Mouse (Mus musculus): ENCODE results near the gene Crocc2. TPM values are rescaled to one million over a fixed set of nuclear protein-coding genes. Genes with fewer than 3 reads are reported as not detected.
A peak's percentile ranks its signal among the peaks of the same experiment; 100 is the strongest.
"Not testable (repeated sequence)": the region's sequence is repeated elsewhere in the genome, so short reads cannot be mapped to it uniquely, and the experiment has no call there.

Gene Crocc2
- total RNA-seq, 4 experiments from 2014 or later, result 0.27 to 0.72 (median 0.37) TPM

- DNase-seq (ENCODE audit: low spot score in 2 of 2), result no peak
Measured at GRCm38 (mm10) chr1:93161921-93162320, 6.6 kb upstream of the Crocc2 start.

GRCm38 (mm10) chr1:93162588-93162987, 5.9 kb upstream of the Crocc2 start:
- no peak for DNase-seq (ENCODE audit: low spot score in 2 of 2)

- DNase-seq (ENCODE audit: low spot score in 2 of 2), result no peak
Measured at GRCm38 (mm10) chr1:93165447-93165846, 3.1 kb upstream of the Crocc2 start.

GRCm38 (mm10) chr1:93166346-93167079, 2.0 kb upstream of the Crocc2 start:
- DNase-seq (ENCODE audit: low spot score in 2 of 2), result no peak

GRCm38 (mm10) chr1:93173665-93174064, 5.1 kb downstream of the Crocc2 start:
- no peak for DNase-seq (ENCODE audit: low spot score in 2 of 2)

DNA sequence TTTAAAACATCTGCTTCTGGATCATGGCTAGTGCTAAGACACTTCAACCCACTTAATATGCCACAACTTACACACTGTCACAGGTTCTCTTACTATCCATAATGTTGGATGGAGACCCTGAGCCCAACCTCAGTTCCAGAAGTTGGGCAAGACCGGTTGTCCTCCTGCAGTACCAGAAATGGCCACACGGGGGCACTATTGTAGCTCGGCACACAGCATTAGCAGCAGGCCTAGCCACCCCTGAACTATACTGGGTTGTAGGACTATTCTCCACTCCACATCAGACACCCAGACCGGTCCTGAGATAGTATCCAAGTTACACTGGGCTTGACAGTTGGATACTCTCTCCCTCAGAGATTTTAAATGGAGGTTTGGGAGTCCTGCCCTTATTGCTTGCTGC, 5.9 kb downstream of the Crocc2 start:
- DNase-seq (ENCODE audit: low spot score in 2 of 2), result peak; percentile 27 to 80

DNA sequence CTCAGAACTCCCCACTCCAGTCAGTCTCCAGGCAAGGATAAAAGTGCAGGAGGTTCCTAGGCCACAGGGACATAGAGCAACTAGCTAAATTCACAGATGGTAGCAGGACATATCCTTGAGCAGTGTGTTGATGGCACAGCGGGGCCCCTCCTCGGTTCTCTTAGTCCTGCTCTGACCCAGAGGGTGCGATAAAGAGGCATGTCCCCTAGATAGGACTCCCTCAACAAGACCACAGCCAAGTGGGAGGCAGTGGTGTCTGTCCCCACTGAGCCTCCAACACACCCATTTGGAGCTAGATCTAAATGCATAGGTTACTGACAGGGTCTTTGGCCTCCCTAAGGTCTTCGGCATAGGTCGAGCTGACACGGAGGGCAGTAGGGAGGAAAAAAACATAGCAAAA, 7.3 kb downstream of the Crocc2 start:
- DNase-seq (ENCODE audit: low spot score in 2 of 2), result no peak

DNA sequence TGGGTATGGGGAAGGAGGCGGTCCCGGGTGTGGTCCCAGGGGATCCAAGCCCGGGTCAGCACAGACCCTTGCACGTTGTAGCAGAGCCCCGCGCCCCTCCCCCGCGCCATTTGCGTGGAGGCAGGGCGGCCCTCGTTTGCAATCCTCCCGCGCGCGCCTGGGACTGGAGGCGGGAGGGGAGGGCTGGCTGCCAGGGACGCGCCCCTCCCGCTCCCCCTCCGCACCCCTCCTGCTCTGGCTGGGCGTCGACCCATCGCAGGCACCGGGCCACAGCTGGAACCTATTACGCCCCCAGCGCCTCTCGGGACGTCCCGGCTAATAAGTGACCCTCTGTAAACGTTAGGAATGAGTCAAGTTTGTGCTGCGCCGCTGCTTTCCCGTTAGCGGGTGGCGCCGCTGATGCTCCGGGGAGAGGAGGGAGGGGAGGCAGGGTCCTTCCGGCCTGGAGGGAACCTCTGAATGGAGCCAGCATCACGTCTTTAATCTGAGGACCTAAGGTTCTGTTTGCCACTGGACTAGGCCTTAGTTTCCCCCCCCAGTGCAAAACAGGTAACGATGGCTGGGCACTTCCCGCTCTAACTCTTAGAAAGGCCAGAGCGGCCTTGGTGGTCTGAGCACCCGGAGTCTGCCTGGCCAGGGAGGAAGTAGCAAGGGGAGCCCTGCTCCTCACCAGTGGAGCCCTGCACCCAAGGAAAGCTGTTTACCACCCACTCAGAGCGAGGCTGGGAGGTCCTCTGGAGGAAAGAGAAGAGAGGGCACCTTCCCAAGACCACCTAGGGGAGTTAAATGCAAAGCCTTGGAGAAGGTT, 8.2 kb downstream of the Crocc2 start:
- DNase-seq (ENCODE audit: low spot score in 2 of 2), result peak; percentile 30 to 41

GRCm38 (mm10) chr1:93182281-93182680, 13.8 kb downstream of the Crocc2 start:
- no peak for DNase-seq (ENCODE audit: low spot score in 2 of 2)

GRCm38 (mm10) chr1:93184071-93184828, 15.7 kb downstream of the Crocc2 start:
- DNase-seq (ENCODE audit: low spot score in 2 of 2), result peak; percentile 51 to 82

- DNase-seq (ENCODE audit: low spot score in 2 of 2), result no peak
Measured at GRCm38 (mm10) chr1:93190726-93191305, 22.3 kb downstream of the Crocc2 start.

- no peak for DNase-seq (ENCODE audit: low spot score in 2 of 2)
Measured at GRCm38 (mm10) chr1:93194961-93195360, 26.4 kb downstream of the Crocc2 start.

DNA sequence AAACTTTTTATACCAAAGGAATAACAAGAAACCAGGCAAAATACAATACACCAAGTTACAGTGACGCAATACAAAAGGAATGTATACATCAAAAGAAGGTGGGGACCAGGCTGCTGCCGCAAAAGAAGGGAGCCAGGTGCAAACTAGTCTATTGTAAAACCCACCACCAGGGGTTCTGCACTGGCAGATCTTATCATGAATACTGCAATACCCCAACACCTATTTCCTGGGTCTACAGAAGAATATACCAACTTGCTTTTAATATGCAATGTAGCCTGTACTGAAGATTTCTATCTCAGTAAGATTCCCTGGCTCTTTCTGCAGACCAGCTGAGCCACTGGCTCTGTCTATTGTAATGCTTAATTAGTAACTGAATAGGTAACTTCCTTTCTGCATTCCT, 28.9 kb downstream of the Crocc2 start:
- DNase-seq (ENCODE audit: low spot score in 2 of 2), result not testable (repeated sequence)

- DNase-seq (ENCODE audit: low spot score in 2 of 2), result no peak
Measured at GRCm38 (mm10) chr1:93197916-93198315, 29.4 kb downstream of the Crocc2 start.

- DNase-seq (ENCODE audit: low spot score in 2 of 2), result no peak
Measured at GRCm38 (mm10) chr1:93206277-93206970, 37.9 kb downstream of the Crocc2 start.

GRCm38 (mm10) chr1:93207536-93208064, 39.1 kb downstream of the Crocc2 start:
- DNase-seq (ENCODE audit: low spot score in 2 of 2), result peak; percentile 42 to 44

DNA sequence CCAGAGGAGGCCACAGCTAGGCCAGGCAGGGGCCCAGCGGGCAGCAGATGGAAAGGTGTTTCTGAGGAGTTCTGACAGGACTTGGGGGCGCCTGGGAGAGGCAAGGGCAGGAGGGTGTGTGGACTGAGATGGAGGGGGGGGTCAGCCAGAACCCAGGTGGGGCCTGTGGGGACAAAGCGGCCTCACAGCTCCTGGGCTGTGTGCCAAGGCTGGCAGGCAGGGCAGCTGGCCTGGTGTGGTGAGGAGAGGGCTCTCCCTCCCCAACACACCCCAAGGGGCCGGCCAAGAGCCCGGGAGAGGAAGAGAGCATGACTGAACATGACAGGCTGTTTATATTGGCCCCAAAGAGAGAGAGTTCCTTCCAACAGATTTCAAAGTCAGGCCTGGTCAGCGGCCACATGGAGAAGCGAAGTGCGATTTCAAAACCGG, 41.7 kb downstream of the Crocc2 start:
- DNase-seq (ENCODE audit: low spot score in 2 of 2), result peak; percentile 48 to 73

DNA sequence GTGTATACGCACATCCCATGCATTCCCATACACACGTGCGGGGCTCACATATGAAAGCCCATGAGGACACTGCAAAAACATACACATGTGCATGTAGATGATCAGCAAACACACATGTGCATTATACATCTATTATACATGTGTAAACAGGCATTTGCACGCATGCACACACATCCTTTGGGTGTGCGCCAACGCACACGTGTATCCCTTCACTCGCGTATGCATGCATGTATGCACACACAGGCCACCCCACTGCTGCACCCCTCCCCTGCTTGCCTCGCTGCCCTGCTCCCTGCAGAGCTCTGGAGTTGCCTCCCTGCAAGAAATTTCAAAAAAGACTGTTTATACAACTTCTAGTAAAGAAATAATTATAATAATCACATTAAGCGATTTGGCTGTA, 42.5 kb downstream of the Crocc2 start:
- DNase-seq (ENCODE audit: low spot score in 2 of 2), result no peak

DNA sequence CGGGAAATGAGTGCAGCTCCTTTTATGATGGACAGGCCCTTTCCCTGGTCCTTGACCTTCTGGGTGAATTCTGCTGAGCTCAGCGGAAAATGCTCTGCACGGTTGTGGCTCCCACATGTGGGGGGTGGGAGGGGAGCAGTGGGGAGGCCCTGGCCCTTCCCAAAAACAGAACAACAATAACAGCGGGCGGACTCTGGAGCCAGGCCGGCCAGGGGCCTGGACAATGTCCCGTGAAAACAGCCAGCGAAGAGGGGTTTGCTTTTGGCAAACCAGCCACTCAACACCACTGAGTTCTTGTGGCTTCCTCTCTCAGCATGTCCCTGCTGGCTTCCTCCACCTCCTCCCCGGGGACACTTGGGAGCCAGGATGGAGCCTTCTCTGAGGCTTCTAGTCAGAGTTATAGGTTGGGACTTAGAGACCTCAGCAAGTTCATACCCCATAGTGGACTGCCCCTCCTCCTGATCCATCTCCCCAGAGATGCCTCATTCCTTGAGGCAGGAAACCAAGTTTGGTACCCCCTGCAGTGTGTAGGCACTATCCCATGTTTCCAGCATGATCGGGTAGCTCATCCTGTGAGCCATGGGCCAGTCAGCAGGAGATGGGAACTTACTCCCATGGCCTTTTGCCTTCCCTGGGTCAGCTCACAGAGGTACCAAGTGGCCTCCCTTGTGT, 43.2 kb downstream of the Crocc2 start:
- DNase-seq (ENCODE audit: low spot score in 2 of 2), result no peak

- DNase-seq (ENCODE audit: low spot score in 2 of 2), result no peak
Measured at GRCm38 (mm10) chr1:93212441-93212840, 43.9 kb downstream of the Crocc2 start.

Data from layer of hippocampus, adult 8-10 months (tissue).